Mouse (Mus musculus): ENCODE results near the gene Cfap206.

Cfap206 gene

DNA sequence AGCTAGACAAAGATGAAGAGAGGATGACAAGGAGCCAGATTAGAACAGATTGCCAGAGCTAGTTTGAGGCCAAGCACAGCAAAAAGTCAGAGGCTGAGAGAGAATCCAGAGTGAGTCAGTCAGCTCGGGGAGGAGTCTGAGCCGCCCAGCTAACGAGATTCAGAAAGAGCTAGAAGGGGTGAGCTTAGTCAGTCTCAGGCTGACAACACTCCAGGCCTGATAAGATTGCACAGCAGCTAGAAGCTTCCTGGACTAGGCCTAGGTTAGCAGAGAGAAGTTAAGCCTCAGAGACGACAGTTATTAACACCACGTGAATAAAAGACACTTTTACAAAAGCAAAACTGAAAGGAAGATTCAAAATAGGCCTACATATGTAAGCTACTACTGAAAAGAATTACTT is 62.1 kb downstream of the Cfap206 start:
- DNase-seq: no peak

DNA sequence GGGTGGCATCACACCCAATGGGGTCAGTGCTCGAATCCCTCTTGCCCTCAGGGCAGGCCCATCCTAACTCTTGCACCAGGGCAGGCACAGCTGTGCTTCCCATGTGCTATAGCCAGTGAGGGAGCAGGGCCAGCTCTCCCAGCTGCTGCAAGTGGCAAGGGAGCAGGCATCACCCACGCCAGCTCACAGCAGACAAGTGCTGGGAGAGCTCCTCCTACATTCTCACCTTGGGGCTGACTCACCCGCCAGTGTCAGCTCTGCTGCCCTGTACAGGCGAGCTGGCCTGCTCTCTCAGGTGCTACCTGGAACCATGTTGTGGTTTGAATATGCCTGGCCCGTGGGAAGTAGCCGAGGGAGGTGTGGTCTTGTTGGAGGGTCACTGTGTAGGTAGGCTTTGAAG is 68.1 kb downstream of the Cfap206 start:
- DNase-seq: no peak

DNA sequence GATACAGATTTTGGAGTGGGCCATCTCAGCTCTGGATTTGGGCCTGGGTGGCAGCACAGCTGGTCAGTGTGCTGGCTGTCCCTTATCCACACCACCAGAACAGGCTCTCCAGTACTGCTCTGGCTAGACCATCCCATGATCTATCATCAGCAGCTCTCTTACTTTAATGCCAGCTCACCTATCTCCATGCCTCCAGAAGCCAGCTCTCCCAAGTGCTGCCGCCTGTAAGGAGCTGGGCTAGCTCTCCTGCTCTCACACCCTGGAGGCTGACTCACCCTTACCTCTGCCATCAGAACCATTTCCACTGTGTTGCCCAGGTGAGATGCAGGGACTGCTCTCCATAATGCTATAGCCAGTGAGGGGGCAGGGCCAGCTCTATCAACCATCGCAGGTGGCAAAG is 68.5 kb downstream of the Cfap206 start:
- DNase-seq: no peak

DNA sequence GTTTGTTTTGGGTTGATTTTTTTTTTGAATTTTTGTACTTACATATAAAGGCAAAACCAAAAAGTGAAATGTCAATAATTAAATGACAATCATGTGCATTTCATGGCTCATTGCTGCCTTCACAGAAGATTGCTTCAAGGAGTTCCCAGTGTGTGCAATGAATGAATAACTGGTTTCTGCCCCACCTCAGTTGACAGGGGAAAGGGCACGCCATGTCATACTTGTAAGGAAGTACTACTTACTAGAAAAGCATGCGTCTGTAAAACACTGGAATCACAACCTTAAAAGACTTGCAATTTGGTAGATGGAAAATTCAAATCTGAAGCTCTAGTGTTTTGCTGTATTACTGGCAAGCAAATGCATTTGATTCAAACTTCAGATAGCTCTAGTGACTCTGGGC is 71.0 kb downstream of the Cfap206 start:
- DNase-seq: no peak

DNA sequence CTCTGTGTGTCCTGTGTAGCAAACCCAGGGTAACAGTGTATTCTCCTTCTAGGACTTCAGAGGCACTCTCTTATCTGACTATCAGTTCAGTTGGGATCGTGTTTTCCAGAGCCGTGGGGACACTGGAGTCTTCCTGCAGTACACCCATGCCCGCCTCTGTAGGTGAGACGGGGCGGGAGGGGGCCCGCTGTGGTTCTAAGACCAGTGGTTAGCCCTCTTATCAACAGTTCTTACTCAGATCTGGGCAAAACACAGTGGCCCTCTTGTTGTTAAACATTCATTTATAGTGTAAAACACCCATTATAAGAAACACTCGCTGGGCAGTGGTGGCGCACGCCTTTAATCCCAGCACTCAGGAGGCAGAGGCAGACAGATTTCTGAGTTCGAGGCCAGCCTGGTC is 73.9 kb downstream of the Cfap206 start:
- DNase-seq: no peak

DNA sequence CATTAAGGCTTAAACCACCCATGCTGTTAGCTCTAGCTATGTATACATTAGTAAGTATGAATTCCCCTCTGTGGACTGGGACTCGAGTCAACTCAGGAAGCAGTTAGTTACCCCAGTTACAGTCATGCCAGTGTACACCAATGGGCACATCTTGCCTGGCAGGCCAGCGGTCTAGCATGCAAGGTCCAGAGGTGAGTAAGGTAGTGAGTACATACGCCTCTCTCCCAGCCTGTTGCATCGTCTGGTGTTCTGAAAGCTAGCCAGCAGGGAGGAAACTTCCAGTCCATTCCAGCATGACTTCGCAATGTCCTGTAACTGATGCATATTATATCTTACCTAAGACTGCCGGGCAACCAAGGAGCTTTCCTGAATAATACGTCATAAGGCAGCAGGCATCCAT is 76.8 kb downstream of the Cfap206 start:
- DNase-seq: no peak

DNA sequence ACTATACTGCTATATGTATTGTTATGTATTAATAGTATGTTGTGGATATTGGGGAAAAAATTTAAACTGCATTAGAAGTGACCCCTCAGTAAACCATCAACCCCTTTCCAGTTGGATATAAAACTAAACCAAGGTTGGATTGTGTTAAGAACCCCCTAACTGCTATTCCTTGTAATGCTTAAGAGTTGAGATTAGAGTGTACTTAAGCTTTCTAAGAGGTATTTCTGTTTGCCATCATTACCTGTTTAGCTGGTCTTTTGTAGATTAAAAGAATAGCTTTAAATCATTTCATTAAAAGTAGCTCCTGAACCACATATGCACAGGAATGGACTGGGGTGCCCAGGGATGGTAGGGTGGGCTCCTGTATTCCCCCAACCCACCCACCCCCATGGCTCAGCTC is 85.2 kb downstream of the Cfap206 start:
- no peak for DNase-seq

DNA sequence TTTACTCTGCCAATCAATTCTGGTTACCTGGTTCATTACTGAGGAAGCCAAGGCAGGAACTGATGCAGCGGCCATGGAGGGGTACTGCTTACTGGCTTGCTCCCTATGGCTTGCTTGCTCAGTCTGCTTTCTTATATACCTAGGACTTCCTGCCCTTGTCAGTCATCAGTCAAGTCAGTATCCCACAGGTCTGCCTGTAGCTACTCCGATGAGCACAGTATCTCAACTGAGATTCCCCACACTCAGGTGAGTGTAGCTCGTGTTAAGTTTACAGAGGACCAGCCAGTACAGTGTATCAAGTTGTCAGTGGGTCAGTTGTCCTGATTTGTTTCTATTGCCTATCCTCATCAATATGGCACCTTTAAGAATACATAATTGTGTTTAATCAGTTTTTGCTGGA is 89.3 kb downstream of the Cfap206 start:
- no peak for DNase-seq

DNA sequence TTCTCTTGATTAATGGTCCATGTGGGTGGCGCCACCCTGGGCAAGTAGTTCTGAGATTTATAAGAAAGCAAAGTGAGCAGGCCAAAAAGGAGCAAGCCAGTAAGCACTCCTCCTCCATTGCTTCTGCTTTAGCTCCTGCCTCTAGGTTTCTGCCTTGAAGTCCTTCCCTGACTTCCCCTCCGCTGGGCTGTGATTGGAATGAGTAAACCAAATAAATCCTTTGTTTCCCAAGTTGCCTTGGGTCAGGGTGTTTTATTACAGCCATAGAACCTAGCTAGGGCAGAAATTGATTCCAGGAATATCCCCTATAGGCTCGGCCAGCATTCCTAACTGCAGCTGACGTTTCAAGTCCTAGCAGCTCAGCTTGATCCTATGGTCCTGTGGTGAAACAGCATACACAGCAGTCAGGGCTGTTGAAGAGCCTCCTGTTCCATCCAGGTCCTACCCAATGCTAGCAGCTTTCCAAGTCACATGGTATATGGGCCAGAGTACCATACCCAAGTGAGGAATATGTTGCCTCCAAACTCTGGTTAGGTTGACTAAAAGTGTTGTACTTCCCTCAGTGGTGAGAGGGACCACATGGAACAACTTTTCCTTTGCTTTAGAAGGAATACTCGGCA is 90.2 kb downstream of the Cfap206 start:
- no peak for DNase-seq

Data from cerebellum, postnatal 36 days (tissue).